Mouse (Mus musculus) heart, adult 2 months (tissue): ENCODE measurements at regions not wholly inside any gene's neighbourhood (a gene's known extent, or its start where the extent isn't known, plus 50 kb on each side); places are given as distances from the start of the nearest gene placed in this dataset.

Experiments used
- CTCF ChIP-seq: fragments of 200-600 bp; IDR thresholded peaks from 2 replicates; pipeline ENCODE4 v1.8.1; 2022; ENCODE audit warnings: antibody characterized with exemption, mild to moderate bottlenecking, moderate library complexity
- EP300 ChIP-seq: fragments of 200-500 bp; IDR thresholded peaks from 2 replicates; pipeline ENCODE4 v1.6.1; 2011; ENCODE audit warnings: low read depth, low read length, control low read depth; ENCODE audit not compliant: insufficient read depth
- POLR2A ChIP-seq: fragments of 200-500 bp; IDR thresholded peaks from 2 replicates; pipeline ENCODE4 v1.6.1; 2011; ENCODE audit warnings: mild to moderate bottlenecking, low read depth, low read length, control low read depth; ENCODE audit not compliant: insufficient read depth

- TF ChIP-seq CTCF (no peak), POLR2A (no peak), EP300 (no peak)
Observed at GRCm38 (mm10) chr8:115555452-115555851, 152.1 kb downstream of the Maf start.
